Mouse (Mus musculus) intestine, embryonic 15.5 days (tissue): ENCODE results near the gene Gfy. TPM values are rescaled to one million over a fixed set of nuclear protein-coding genes. Genes with fewer than 3 reads are reported as not detected.
A peak's percentile ranks its signal among the peaks of the same experiment; 100 is the strongest.
"Not testable (repeated sequence)": the region's sequence is repeated elsewhere in the genome, so short reads cannot be mapped to it uniquely, and the experiment has no call there.

Experiments
- ATAC-seq: fragments of 200-750 bp; cut with Nextera tagmentation; 2 replicates; pipeline ENCODE4 v1.8.0; 2017; ENCODE audit warnings: moderate TSS enrichment, moderate library complexity
- H3K27ac ChIP-seq: fragments of 300-500 bp; sonication (generic); 2 replicates; pipeline ENCODE4 v1.5.1; 2015; ENCODE audit warnings: mild to moderate bottlenecking, inconsistent platforms
- H3K27me3 ChIP-seq: fragments of 300-500 bp; sonication (generic); replicated peaks from 2 replicates; pipeline ENCODE4 v1.6.1; 2015; ENCODE audit warnings: inconsistent platforms
- H3K36me3 ChIP-seq: fragments of 300-500 bp; sonication (generic); 2 replicates; pipeline ENCODE4 v1.6.1; 2015; ENCODE audit warnings: inconsistent platforms
- H3K4me1 ChIP-seq: fragments of 300-500 bp; sonication (generic); replicated peaks from 2 replicates; pipeline ENCODE4 v1.6.1; 2015; ENCODE audit warnings: inconsistent platforms
- H3K4me2 ChIP-seq: fragments of 300-500 bp; sonication (generic); replicated peaks from 2 replicates; pipeline ENCODE4 v1.6.1; 2015; ENCODE audit warnings: mild to moderate bottlenecking, inconsistent platforms
- H3K4me3 ChIP-seq: fragments of 300-500 bp; sonication (generic); replicated peaks from 2 replicates; pipeline ENCODE4 v1.5.1; 2015; ENCODE audit warnings: inconsistent platforms
- H3K9ac ChIP-seq: fragments of 300-500 bp; sonication (generic); 2 replicates; pipeline ENCODE4 v1.6.1; 2015; ENCODE audit warnings: inconsistent platforms
- H3K9me3 ChIP-seq: fragments of 300-500 bp; sonication (generic); 2 replicates; pipeline ENCODE4 v1.6.1; 2016; ENCODE audit warnings: inconsistent platforms
- WGBS: fragments of 180-500 bp; shearing (Covaris S2); methylation state at CpG from one replicate; pipeline ENCODE4 v1.1.7; 2015; 5-methylcytosine and 5-hydroxymethylcytosine counted together
- polyA plus RNA-seq: library from polyadenylated mRNA; unstranded; fragments of >200 nt; fragmentation: Nextera tagmentation; extraction: Ambion mirVana; gene quantifications from 2 replicates; pipeline ENCODE4 v1.2.1, GENCODE M21; 2015

The Gfy gene
- polyA plus RNA-seq, 1 experiment from 2014 or later, result not detected

DNA sequence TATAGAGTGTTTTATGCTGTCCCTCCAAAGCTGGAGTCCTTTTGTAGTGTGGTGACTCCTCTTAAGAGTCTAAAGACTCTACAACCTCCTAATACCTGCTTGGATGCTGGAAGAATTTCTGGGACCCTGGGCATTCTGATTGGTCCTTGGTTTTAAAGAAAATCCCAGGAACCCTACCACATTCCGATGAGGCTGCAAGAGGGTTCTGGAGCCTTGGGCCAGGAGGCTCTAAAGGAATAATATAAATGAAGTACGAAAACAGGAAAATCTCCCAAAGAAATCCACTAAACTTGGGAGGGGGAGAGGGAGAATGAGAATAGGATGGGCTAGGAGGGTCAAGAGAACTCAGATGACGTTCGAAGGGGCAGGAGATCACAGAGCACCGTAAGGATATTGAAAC is 25.8 kb downstream of the Gfy start:
- WGBS, result 2% methylated on average over 5 of the region's 5 CpGs
- Histone ChIP-seq H3K9ac (peak overlapping the region; percentile 67), H3K36me3 (0 out of 2 replicates have a peak, but pooled peaks cover 6% of the 10 kb centered on the region), H3K27ac (peak overlapping the region; percentile 95), H3K9me3 (no peaks in the 10 kb centered on the region), H3K27me3 (no peaks in the 10 kb centered on the region), H3K4me2 (peak overlapping the region; percentile 66), H3K4me3 (peak overlapping the region; percentile 62), H3K4me1 (peaks cover 23% of the 10 kb centered on the region)
- ATAC-seq, result peak; percentile 4; the same call in 1 of the 2 replicates

DNA sequence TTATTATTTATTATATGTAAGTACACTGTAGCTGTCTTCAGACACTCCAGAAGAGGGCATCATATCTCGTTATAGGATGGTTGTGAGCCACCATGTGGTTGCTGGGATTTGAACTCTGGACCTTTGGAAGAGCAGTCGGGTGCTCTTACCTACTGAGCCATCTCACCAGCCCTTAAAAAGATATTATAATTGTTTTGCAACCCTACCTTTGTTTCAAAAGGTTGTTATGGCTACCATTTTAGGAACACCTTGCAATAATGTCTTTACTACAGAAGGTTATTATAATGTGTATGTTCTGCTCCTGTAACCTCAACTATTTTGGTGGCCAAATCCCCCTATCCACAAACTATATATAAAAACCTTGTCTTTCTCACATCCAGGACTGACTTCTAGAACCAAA is 26.3 kb downstream of the Gfy start:
- Histone ChIP-seq H3K4me1 (peaks cover 26% of the 10 kb centered on the region), H3K4me2 (peak overlapping the region; percentile 66), H3K4me3 (peak overlapping the region; percentile 62; the same call in 1 of the 2 replicates)
- not testable (repeated sequence) for ATAC-seq, H3K9ac ChIP-seq, H3K27me3 ChIP-seq, H3K36me3 ChIP-seq, H3K27ac ChIP-seq, H3K9me3 ChIP-seq
- WGBS, result 87% methylated on average over 2 of the region's 2 CpGs

DNA sequence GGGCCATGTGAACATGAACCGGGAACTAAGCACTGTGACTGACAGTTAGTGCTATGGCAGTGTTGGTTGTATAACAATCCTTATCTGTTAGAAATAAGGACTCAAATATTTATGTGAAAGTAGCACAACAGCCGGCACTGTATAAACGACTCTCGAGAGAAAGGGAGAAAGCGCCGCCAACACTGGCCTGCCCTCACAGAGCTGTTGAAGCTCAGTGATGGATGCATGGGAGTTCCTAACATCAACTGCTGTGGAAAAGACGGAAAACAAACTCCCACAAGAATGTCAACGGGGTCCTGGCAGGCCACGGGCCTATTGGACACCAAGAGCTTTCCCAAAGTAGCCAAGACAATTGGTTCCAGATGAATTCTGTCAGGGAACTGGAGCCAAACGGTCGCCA is 28.1 kb downstream of the Gfy start:
- no peaks in the 10 kb centered on the region for H3K27me3 ChIP-seq
- no peaks in the 10 kb centered on the region for H3K9me3 ChIP-seq
- 42% methylated on average over 11 of the region's 11 CpGs for WGBS
- H3K27ac ChIP-seq, result peak overlapping the region; percentile 79
- H3K4me2 ChIP-seq, result no peak overlapping the region
- no peak overlapping the region for H3K9ac ChIP-seq
- 0 out of 2 replicates have a peak, but pooled peaks cover 4% of the 10 kb centered on the region for H3K36me3 ChIP-seq
- no peak overlapping the region for H3K4me3 ChIP-seq
- H3K4me1 ChIP-seq, result peaks cover 26% of the 10 kb centered on the region
- no peak for ATAC-seq

DNA sequence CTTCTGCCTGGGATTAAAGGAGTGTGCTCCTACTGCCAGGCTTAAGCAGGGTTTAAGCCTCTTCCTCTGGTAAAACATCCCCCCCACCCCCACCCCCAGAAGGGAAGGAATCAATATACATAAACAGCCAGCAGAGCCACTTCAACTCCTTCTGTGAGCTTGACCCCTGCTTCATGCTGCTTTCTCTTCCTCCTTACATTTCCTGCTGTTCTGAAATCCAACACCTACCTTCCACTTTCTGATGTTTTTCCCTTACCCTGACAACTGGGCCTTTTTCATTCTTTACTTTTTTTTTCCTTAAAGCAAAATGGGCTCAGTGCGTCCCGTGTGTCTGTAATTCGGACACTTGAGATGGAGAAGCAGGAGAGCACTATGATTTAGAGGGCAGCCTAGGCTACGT is 29.0 kb downstream of the Gfy start:
- Histone ChIP-seq H3K9me3 (no peaks in the 10 kb centered on the region), H3K4me2 (no peak overlapping the region), H3K9ac (no peak overlapping the region; the same call in 1 of the 2 replicates), H3K4me1 (peaks cover 23% of the 10 kb centered on the region), H3K27me3 (no peaks in the 10 kb centered on the region), H3K4me3 (no peak overlapping the region), H3K27ac (peak overlapping the region; percentile 79), H3K36me3 (0 out of 2 replicates have a peak, but pooled peaks cover 12% of the 10 kb centered on the region)
- WGBS, result 53% methylated on average over 4 of the region's 4 CpGs
- ATAC-seq, result no peak

DNA sequence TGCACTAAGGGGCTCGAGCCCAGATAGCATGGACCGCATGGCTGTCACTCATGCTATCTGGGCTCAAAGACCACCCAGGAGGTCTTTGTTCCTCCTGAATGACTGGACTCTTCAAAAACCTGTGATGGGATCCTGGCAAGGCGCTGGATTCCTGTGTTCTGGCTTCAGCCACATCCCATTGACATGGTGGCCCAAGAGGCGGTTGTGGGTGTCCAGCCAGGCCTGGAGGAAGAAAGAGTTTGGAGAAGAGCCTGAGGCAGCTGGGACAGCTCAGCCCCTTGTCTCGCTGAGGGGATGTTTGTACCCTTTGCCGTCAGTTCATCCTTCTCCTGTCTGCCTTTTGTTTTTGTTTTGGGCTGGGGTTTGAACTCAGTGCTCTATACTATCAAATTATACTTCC is 29.8 kb downstream of the Gfy start:
- no peak overlapping the region for H3K4me3 ChIP-seq
- no peak overlapping the region for H3K4me2 ChIP-seq
- H3K36me3 ChIP-seq, result peaks cover 16% of the 10 kb centered on the region
- H3K27me3 ChIP-seq, result no peaks in the 10 kb centered on the region
- peak overlapping the region; percentile 60 for H3K27ac ChIP-seq
- no peak for ATAC-seq
- no peak overlapping the region for H3K9ac ChIP-seq
- H3K4me1 ChIP-seq, result peaks cover 18% of the 10 kb centered on the region
- 64% methylated on average over 6 of the region's 6 CpGs for WGBS
- no peaks in the 10 kb centered on the region for H3K9me3 ChIP-seq

DNA sequence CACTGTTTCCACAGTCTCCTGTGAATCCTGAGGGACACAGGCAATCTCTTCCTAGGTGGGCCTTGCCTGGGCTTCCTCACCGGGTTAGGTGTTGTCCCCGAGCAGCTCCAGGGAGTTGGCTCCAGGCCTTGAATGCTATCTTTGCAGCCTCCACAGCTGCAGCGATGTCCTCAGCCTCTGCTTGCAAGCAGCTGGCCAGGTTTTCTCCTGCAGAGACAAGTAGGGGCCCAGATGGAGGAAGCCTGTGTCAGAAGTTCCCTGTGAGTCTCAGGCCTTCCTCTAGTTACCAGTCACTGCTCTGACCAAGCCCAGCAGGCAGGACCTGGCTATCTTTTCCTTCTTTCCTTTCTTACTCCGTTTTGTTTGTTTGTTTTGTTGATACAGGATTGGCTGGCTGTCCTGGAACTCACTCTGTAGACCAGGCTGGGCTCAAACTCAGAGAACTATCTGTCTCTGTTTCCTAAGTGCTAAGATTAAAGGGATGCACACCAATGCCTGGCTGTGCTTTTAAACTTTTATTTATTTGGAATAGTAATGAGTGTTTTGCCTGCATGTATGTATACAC is 30.8 kb downstream of the Gfy start:
- Histone ChIP-seq H3K4me2 (no peak overlapping the region), H3K9me3 (no peaks in the 10 kb centered on the region), H3K36me3 (peaks cover 22% of the 10 kb centered on the region), H3K4me3 (no peak overlapping the region), H3K4me1 (peaks cover 18% of the 10 kb centered on the region), H3K27ac (peak overlapping the region; percentile 18; the same call in 1 of the 2 replicates), H3K27me3 (no peaks in the 10 kb centered on the region), H3K9ac (no peak overlapping the region)
- 46% methylated on average over 4 of the region's 4 CpGs for WGBS
- no peak for ATAC-seq

DNA sequence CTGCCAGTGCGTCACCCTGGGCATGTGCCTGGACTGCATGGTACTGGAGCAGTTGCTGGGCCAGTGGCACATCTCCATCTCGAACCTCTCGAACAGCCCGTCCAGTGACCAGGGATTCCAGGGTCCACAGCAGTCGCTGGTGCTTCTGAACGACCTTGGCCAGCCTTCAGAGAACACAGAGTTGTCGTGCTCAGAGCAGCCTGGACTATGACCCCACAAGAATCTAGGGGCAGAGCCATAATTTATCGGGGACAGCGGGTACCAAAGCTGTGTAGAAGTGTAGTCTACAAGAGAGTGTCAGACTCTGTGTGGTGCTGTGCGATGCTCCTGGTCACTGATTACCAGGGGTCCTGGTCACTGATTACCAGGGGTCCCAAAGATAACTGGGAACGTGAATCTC is 31.5 kb downstream of the Gfy start:
- peak; percentile 30; the same call in 1 of the 2 replicates for ATAC-seq
- Histone ChIP-seq H3K9ac (no peak overlapping the region), H3K27ac (no peak overlapping the region), H3K4me2 (no peak overlapping the region), H3K36me3 (peaks cover 24% of the 10 kb centered on the region), H3K27me3 (no peaks in the 10 kb centered on the region), H3K4me3 (no peak overlapping the region), H3K4me1 (peaks cover 18% of the 10 kb centered on the region), H3K9me3 (no peaks in the 10 kb centered on the region)
- WGBS, result 69% methylated on average over 11 of the region's 11 CpGs

DNA sequence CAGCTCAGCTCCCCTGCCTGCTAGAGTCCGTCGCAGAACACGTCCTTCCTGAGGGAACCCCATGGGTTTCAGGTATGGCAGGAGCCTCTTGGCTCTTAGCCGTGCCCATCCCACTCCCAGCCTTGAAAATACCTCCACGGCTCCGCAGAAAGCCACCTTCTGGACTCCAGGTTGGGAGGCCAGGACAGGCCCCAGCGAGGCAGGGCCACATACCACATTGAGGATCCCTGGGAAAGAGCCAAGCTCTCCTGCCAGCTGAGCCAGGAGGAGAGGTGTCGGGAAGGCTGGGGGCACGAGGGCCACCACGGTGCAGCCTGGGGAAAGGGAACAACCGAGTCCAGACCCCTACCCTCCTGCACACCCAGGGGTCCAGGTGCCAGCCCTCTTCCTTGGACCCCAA is 32.1 kb downstream of the Gfy start:
- H3K9me3 ChIP-seq, result no peaks in the 10 kb centered on the region
- no peak overlapping the region for H3K9ac ChIP-seq
- no peak overlapping the region for H3K27ac ChIP-seq
- no peak overlapping the region for H3K4me3 ChIP-seq
- no peak for ATAC-seq
- H3K27me3 ChIP-seq, result no peaks in the 10 kb centered on the region
- H3K4me1 ChIP-seq, result peaks cover 18% of the 10 kb centered on the region
- H3K36me3 ChIP-seq, result peaks cover 29% of the 10 kb centered on the region
- H3K4me2 ChIP-seq, result no peak overlapping the region
- 96% methylated on average over 11 of the region's 11 CpGs for WGBS

DNA sequence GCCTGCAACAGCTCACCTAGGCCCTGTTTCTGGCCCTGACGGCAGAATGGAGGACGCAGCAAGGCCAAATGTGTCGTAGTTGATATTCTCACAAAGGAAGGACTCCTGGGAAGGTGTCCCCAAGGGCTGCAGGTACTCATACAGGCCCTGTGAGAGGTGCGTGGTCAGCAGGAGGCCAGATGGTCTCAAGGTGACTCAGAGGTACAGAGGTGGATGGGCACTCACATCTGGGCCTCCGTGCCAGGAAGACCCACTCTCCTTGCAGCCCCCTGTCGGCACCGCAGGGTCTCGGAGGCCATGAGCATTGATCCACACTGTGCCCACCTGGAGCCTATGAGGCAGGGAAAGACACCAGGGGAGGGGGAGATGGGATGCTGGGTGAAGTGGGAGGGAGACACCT is 33.9 kb downstream of the Gfy start:
- H3K4me2 ChIP-seq, result no peak overlapping the region
- no peak overlapping the region for H3K9ac ChIP-seq
- H3K4me3 ChIP-seq, result no peak overlapping the region
- no peak overlapping the region for H3K27ac ChIP-seq
- no peak for ATAC-seq
- H3K27me3 ChIP-seq, result no peaks in the 10 kb centered on the region
- H3K9me3 ChIP-seq, result no peaks in the 10 kb centered on the region
- peaks cover 10% of the 10 kb centered on the region for H3K4me1 ChIP-seq
- 95% methylated on average over 8 of the region's 8 CpGs for WGBS
- H3K36me3 ChIP-seq, result peaks cover 31% of the 10 kb centered on the region

DNA sequence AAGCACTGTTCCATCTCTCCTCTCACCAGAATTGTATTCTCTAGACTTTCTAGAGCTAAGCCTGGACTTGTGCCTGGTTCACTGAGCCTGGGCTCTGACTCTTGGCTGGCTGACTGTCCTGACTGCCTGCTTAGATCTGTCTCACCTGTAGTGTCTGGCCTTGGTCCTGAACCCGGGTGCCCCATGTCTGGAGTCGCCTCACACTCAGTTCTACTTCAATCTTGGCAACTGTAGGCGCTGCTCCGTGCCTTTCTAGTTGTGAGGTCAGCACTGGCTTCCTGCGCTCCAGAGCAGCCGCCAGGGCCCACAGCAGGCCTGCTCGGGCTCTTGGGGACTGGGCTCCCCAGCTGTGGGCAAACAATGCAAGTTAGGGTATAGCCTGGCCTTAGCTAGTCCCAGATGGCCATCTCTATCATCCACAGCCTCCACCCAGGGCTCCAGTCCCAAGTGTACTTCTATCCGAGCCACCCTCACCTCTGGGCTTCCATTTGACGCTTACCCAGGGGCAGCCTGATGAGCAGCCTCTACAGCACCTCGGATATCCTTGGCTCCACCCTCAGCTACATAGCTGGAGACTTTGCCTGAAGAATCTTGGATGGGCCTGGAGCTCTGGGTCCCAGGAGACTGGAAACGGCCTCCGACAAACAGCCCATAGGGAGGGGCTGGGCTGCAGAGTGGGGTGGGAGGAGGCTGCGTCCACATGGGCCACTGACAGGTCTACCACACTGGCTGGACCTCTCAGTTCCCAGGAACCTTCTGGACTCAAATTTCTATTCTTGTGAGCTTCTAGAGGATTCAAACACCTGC is 34.8 kb downstream of the Gfy start:
- H3K4me1 ChIP-seq, result peaks cover 9% of the 10 kb centered on the region; the same call in 1 of the 2 replicates
- H3K4me3 ChIP-seq, result no peak overlapping the region
- no peak for ATAC-seq
- H3K36me3 ChIP-seq, result peaks cover 31% of the 10 kb centered on the region
- no peak overlapping the region for H3K4me2 ChIP-seq
- 82% methylated on average over 13 of the region's 13 CpGs for WGBS
- H3K27me3 ChIP-seq, result no peaks in the 10 kb centered on the region
- H3K27ac ChIP-seq, result no peak overlapping the region
- H3K9ac ChIP-seq, result no peak overlapping the region
- no peaks in the 10 kb centered on the region for H3K9me3 ChIP-seq

DNA sequence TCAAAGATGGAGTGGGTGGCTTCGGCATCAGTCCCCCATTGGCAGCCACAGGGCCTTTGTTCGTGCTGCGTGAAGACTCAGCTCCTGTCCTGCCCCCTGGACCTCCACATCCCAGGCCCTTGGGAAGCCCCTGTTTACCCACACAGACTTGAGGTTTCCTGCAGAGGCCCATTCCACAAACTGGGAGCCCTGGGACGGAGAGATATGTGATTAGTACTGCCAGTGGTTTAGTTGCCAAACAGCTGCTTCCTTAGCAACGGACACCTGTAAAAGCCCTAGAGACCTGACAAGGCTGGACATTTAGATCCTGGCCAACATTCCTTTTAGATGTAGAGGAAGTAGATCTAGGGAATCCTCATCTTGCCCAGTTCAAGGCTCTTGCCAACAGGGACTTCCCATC is 37.5 kb downstream of the Gfy start:
- Histone ChIP-seq H3K36me3 (peaks cover 31% of the 10 kb centered on the region), H3K27me3 (no peaks in the 10 kb centered on the region), H3K9me3 (no peaks in the 10 kb centered on the region), H3K4me3 (no peak overlapping the region), H3K27ac (no peak overlapping the region), H3K4me1 (no peaks in the 10 kb centered on the region), H3K4me2 (no peak overlapping the region), H3K9ac (no peak overlapping the region)
- no peak for ATAC-seq
- WGBS, result 81% methylated on average over 5 of the region's 5 CpGs

DNA sequence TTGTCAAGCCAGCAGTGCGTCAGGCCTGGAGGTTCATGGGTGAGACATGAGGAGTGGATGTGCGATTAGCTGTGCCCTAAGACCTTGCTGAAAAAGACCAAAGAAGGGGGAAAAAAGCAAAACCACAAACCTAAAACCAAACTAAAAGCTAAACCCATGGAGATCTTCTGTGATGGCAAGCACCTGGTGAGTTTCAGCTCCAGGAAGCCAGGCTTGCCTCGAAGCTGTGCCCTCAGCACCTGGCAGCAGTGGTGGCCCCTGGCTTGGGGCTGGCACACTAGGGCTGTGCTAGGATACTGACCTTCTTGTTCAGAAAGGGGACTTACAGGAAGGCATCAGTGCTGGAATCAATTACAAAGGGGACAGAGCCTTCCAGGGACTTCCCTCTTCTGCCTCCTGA is 38.0 kb downstream of the Gfy start:
- ATAC-seq, result no peak
- Histone ChIP-seq H3K27me3 (no peaks in the 10 kb centered on the region), H3K36me3 (peaks cover 26% of the 10 kb centered on the region), H3K4me2 (no peak overlapping the region), H3K9me3 (no peaks in the 10 kb centered on the region), H3K9ac (no peak overlapping the region), H3K4me1 (no peaks in the 10 kb centered on the region), H3K4me3 (no peak overlapping the region), H3K27ac (no peak overlapping the region)
- WGBS, result 80% methylated on average over 3 of the region's 3 CpGs
